Mouse (Mus musculus) MEL (cell line): ENCODE data around the gene Svs1. TPM values are rescaled to one million over a fixed set of nuclear protein-coding genes. Genes with fewer than 3 reads are reported as not detected.

Experiments used
- DNase-seq: peaks from one replicate; pipeline ENCODE4 v3.0.0; 2011; ENCODE audit warnings: low read depth, low spot score
- H3K27ac ChIP-seq: 2 replicates; pipeline ENCODE4 v1.5.1; 2012; ENCODE audit warnings: low read depth, mild to moderate bottlenecking, control low read depth, low read length, moderate library complexity; ENCODE audit not compliant: control insufficient read depth
- H3K27me3 ChIP-seq, 2 experiments: fragments of 150-350 bp in 1 of 2; sonication (generic) in 1 of 2; 2 replicates each; pipeline ENCODE4 v1.6.1; 2012; ENCODE audit warnings: low read length in 2 of 2, mild to moderate bottlenecking in 2 of 2, improper control_type of control experiment in 1 of 2, moderate library complexity in 1 of 2; ENCODE audit not compliant: insufficient read depth in 2 of 2, control insufficient read depth in 1 of 2
- H3K36me3 ChIP-seq, 2 experiments: 2 replicates each; pipeline ENCODE4 v1.6.1; 2012 to 2014; ENCODE audit warnings: low read length in 2 of 2, improper control_type of control experiment in 1 of 2, inconsistent platforms in 1 of 2, mild to moderate bottlenecking in 1 of 2; ENCODE audit not compliant: insufficient read depth in 2 of 2, control insufficient read depth in 1 of 2
- H3K4me1 ChIP-seq, 2 experiments: fragments of 150-350 bp in 1 of 2; sonication (generic) in 1 of 2; 2 replicates each; pipeline ENCODE4 v1.6.1; 2012; ENCODE audit warnings: low read length in 2 of 2, improper control_type of control experiment in 1 of 2, mild to moderate bottlenecking in 1 of 2; ENCODE audit not compliant: insufficient read depth in 2 of 2, control insufficient read depth in 1 of 2
- H3K4me3 ChIP-seq, 2 experiments: fragments of 150-350 bp in 1 of 2; sonication (generic) in 1 of 2; 2 replicates each; pipeline ENCODE4 v1.5.1; 2012; ENCODE audit warnings: low read depth in 2 of 2, low read length in 2 of 2, mild to moderate bottlenecking in 2 of 2, moderate library complexity in 2 of 2, control low read depth in 1 of 2, improper control_type of control experiment in 1 of 2; ENCODE audit not compliant: control insufficient read depth in 1 of 2, insufficient read depth in 1 of 2
- H3K79me2 ChIP-seq: 2 replicates; pipeline ENCODE4 v1.6.1; 2012; ENCODE audit warnings: mild to moderate bottlenecking, low read length, moderate library complexity; ENCODE audit not compliant: control insufficient read depth, poor library complexity, insufficient read depth
- H3K9ac ChIP-seq: 2 replicates; pipeline ENCODE4 v1.6.1; 2012; ENCODE audit warnings: low read depth, mild to moderate bottlenecking, control low read depth, low read length, moderate library complexity; ENCODE audit not compliant: control insufficient read depth, poor library complexity, severe bottlenecking
- H3K9me3 ChIP-seq: fragments of 150-350 bp; sonication (generic); replicated peaks from 2 replicates; pipeline ENCODE4 v1.6.1; 2012; ENCODE audit warnings: mild to moderate bottlenecking, low read length, improper control_type of control experiment, moderate library complexity; ENCODE audit not compliant: insufficient read depth
- BHLHE40 ChIP-seq: IDR thresholded peaks from 2 replicates; pipeline ENCODE4 v1.6.1; 2012; ENCODE audit warnings: low read depth, mild to moderate bottlenecking, inconsistent platforms, low read length, improper control_type of control experiment, borderline replicate concordance
- CHD2 ChIP-seq: IDR thresholded peaks from 2 replicates; pipeline ENCODE4 v1.6.1; 2011; ENCODE audit warnings: low read length, improper control_type of control experiment
- CTCF ChIP-seq, 3 experiments: IDR thresholded peaks in 2 of 3; conservative IDR thresholded peaks in 1 of 3; 2 replicates each; pipeline ENCODE4 v1.5.1; 2011 to 2012; ENCODE audit warnings: low read length in 3 of 3, low read depth in 2 of 3, mild to moderate bottlenecking in 2 of 3, improper control_type of control experiment in 1 of 3, inconsistent platforms in 1 of 3, mixed read lengths in 1 of 3, moderate library complexity in 1 of 3; ENCODE audit not compliant: control insufficient read depth in 1 of 3, insufficient read depth in 1 of 3, poor library complexity in 1 of 3, severe bottlenecking in 1 of 3
- E2F4 ChIP-seq: IDR thresholded peaks from 2 replicates; pipeline ENCODE4 v1.6.1; 2011; ENCODE audit warnings: low read depth, low read length, improper control_type of control experiment, borderline replicate concordance
- GATA1 ChIP-seq: IDR thresholded peaks from 2 replicates; pipeline ENCODE4 v1.6.1; 2011; ENCODE audit warnings: low read depth, low read length, improper control_type of control experiment
- JUND ChIP-seq: IDR thresholded peaks from 2 replicates; pipeline ENCODE4 v1.6.1; 2011; ENCODE audit warnings: low read depth, mild to moderate bottlenecking, improper control_type of control experiment, low read length
- MAX ChIP-seq: IDR thresholded peaks from 2 replicates; pipeline ENCODE4 v1.6.1; 2011; ENCODE audit warnings: low read length, improper control_type of control experiment
- MAZ ChIP-seq: IDR thresholded peaks from 2 replicates; pipeline ENCODE4 v1.6.1; 2012; ENCODE audit warnings: low read depth, mild to moderate bottlenecking, inconsistent platforms, low read length, improper control_type of control experiment
- MEF2A ChIP-seq: IDR thresholded peaks from 2 replicates; pipeline ENCODE4 v1.6.1; 2014; ENCODE audit warnings: low read depth, mild to moderate bottlenecking, inconsistent platforms, low read length, improper control_type of control experiment; ENCODE audit not compliant: poor library complexity, insufficient replicate concordance, severe bottlenecking; ENCODE audit errors: extremely low read depth
- MYB ChIP-seq: IDR thresholded peaks from 2 replicates; pipeline ENCODE4 v1.6.1; 2011; ENCODE audit warnings: mild to moderate bottlenecking, low read depth, low read length, improper control_type of control experiment
- NELFE ChIP-seq: IDR thresholded peaks from 2 replicates; pipeline ENCODE4 v1.6.1; 2011; ENCODE audit warnings: low read depth, low read length, improper control_type of control experiment
- NRF1 ChIP-seq: IDR thresholded peaks from 2 replicates; pipeline ENCODE4 v1.6.1; 2014; ENCODE audit warnings: low read depth, mild to moderate bottlenecking, inconsistent platforms, low read length, improper control_type of control experiment, moderate library complexity; ENCODE audit not compliant: poor library complexity, insufficient read depth, severe bottlenecking
- POLR2A ChIP-seq, 2 experiments: IDR thresholded peaks; 2 replicates each; pipeline ENCODE4 v1.6.1; 2011 to 2012; ENCODE audit warnings: low read length in 2 of 2, mild to moderate bottlenecking in 2 of 2, control low read depth in 1 of 2, improper control_type of control experiment in 1 of 2, low read depth in 1 of 2, moderate library complexity in 1 of 2; ENCODE audit not compliant: control insufficient read depth in 1 of 2, insufficient read depth in 1 of 2, poor library complexity in 1 of 2
- RAD21 ChIP-seq: IDR thresholded peaks from 2 replicates; pipeline ENCODE4 v1.6.1; 2011; ENCODE audit warnings: mild to moderate bottlenecking, low read depth, low read length, improper control_type of control experiment
- SMC3 ChIP-seq: IDR thresholded peaks from 2 replicates; pipeline ENCODE4 v1.6.1; 2011; ENCODE audit warnings: low read depth, low read length, improper control_type of control experiment
- TAL1 ChIP-seq: IDR thresholded peaks from 2 replicates; pipeline ENCODE4 v1.6.1; 2012; ENCODE audit warnings: mild to moderate bottlenecking, inconsistent platforms, low read length, moderate library complexity, mixed read lengths
- TBP ChIP-seq: IDR thresholded peaks from 2 replicates; pipeline ENCODE4 v1.8.0; 2011; ENCODE audit warnings: low read depth, low read length, improper control_type of control experiment
- TCF12 ChIP-seq: IDR thresholded peaks from 2 replicates; pipeline ENCODE4 v1.6.1; 2014; ENCODE audit warnings: low read depth, mild to moderate bottlenecking, inconsistent platforms, low read length, improper control_type of control experiment, moderate library complexity
- polyA plus RNA-seq, 2 experiments: library from polyadenylated mRNA; stranded (reverse) in 1 of 2; unstranded in 1 of 2; fragments of >175 nt in 1 of 2; fragments of >200 nt in 1 of 2; gene quantifications; 2 replicates each; pipeline versions ENCODE4 v1.2.1 to v1.2.4; 2012; ENCODE audit warnings: low replicate concordance in 2 of 2, low read depth in 1 of 2; ENCODE audit not compliant: insufficient read length in 2 of 2, insufficient read depth in 1 of 2, missing spikeins in 1 of 2
- total RNA-seq: library from RNA; depleted of rRNA; stranded (reverse); fragments of 300-350 nt; gene quantifications from 2 replicates; pipeline ENCODE4 v1.2.3, GENCODE M21; 2012

Svs1 gene
- total and polyA plus RNA-seq, 3 experiments = not detected

GRCm38 (mm10) chr6:48998186-48998585 is 11.5 kb downstream of the Svs1 start (continued):
- TF ChIP-seq SMC3 (no peak), E2F4 (no peak)

GRCm38 (mm10) chr6:48998796-48999195 is 12.1 kb downstream of the Svs1 start:
- no peak overlapping the region for H3K9ac ChIP-seq
- TF ChIP-seq JUND = no peak

GRCm38 (mm10) chr6:49003381-49003780 is 16.7 kb downstream of the Svs1 start:
- H3K36me3 ChIP-seq = no peaks in the 10 kb centered on the region
- no peaks in the 10 kb centered on the region for H3K4me1 ChIP-seq
- no peak for TF ChIP-seq BHLHE40
- TF ChIP-seq MEF2A = no peak
- TF ChIP-seq MYB = no peak
- TF ChIP-seq CHD2 = no peak
- TF ChIP-seq NELFE = no peak
- no peak for TF ChIP-seq TCF12
- TF ChIP-seq GATA1 = no peak
- no peak for TF ChIP-seq TBP
- TF ChIP-seq TAL1 = no peak
- no peaks in the 10 kb centered on the region for H3K79me2 ChIP-seq
- H3K9ac ChIP-seq = no peak overlapping the region
- H3K9me3 ChIP-seq = no peaks in the 10 kb centered on the region
- no peak overlapping the region for H3K4me3 ChIP-seq
- H3K27ac ChIP-seq = no peak overlapping the region
- H3K27me3 ChIP-seq = no peaks in the 10 kb centered on the region
- DNase-seq = no peak

More at GRCm38 (mm10) chr6:48998796-48999195, 12.1 kb downstream of the Svs1 start:
- no peaks in the 10 kb centered on the region for H3K4me1 ChIP-seq
- no peak for DNase-seq
- H3K27me3 ChIP-seq = no peaks in the 10 kb centered on the region
- no peak overlapping the region for H3K27ac ChIP-seq
- H3K9me3 ChIP-seq = no peaks in the 10 kb centered on the region
- no peaks in the 10 kb centered on the region for H3K79me2 ChIP-seq
- no peaks in the 10 kb centered on the region for H3K36me3 ChIP-seq
- H3K4me3 ChIP-seq = no peak overlapping the region

GRCm38 (mm10) chr6:49007981-49008380 is 21.3 kb downstream of the Svs1 start:
- no peak overlapping the region for H3K4me3 ChIP-seq
- H3K9ac ChIP-seq = no peak overlapping the region
- peak; percentile 65 for DNase-seq
- TF ChIP-seq MAX (no peak), NRF1 (no peak), POLR2A (IDR thresholded peaks at IDR 0.05; ENCODE audit: control insufficient read depth in 1 of 2, insufficient read depth in 1 of 2, low read depth in 1 of 2, low read length in 2 of 2, poor library complexity in 1 of 2) (no peak), CTCF (IDR thresholded peaks at IDR 0.05 in 2 of 3, conservative IDR thresholded peaks at IDR 0.05 in 1 of 3; ENCODE audit: control insufficient read depth in 1 of 3, insufficient read depth in 1 of 3, low read depth in 2 of 3, low read length in 3 of 3, poor library complexity in 1 of 3, severe bottlenecking in 1 of 3) (peak; percentile 61 to 75 (median 61)), SMC3 (peak; percentile 57), RAD21 (peak; percentile 42), MAZ (no peak)
- H3K9me3 ChIP-seq = no peaks in the 10 kb centered on the region
- H3K27me3 ChIP-seq = no peaks in the 10 kb centered on the region
- no peaks in the 10 kb centered on the region for H3K4me1 ChIP-seq
- H3K27ac ChIP-seq = no peak overlapping the region
- H3K36me3 ChIP-seq = no peaks in the 10 kb centered on the region
- no peaks in the 10 kb centered on the region for H3K79me2 ChIP-seq
